Mouse (Mus musculus) lung, postnatal 0 days (tissue): ENCODE measurements around the gene Rac3.

ENCODE experiments used
- CTCF ChIP-seq: IDR thresholded peaks from 2 replicates; pipeline ENCODE4 v1.5.1; 2016; ENCODE audit warnings: antibody characterized with exemption, mild to moderate bottlenecking
- EP300 ChIP-seq: IDR thresholded peaks from 2 replicates; pipeline ENCODE4 v1.6.1; 2016; ENCODE audit warnings: antibody characterized with exemption, mild to moderate bottlenecking, control low read depth

GRCm38 (mm10) chr11:120733521-120733920, 12.3 kb downstream of the Rac3 start:
- TF ChIP-seq CTCF: no peak
- TF ChIP-seq EP300: no peak
